Mouse (Mus musculus) hindbrain, embryonic 11.5 days (tissue): ENCODE measurements around the gene Col26a1. TPM values are rescaled to one million over a fixed set of nuclear protein-coding genes. Genes with fewer than 3 reads are reported as not detected.

Experiments used
- ATAC-seq: fragments of 200-750 bp; cut with Nextera tagmentation; 2 replicates; pipeline ENCODE4 v1.8.0; 2017; ENCODE audit warnings: mild to moderate bottlenecking, moderate TSS enrichment, moderate library complexity; ENCODE audit not compliant: low FRiP score
- DNase-seq: peaks from one replicate; pipeline ENCODE4 v3.0.0-alpha.2; 2015; ENCODE audit warnings: low spot score
- H3K27ac ChIP-seq: fragments of 300-500 bp; sonication (generic); 2 replicates; pipeline ENCODE4 v1.5.1; 2014; ENCODE audit warnings: mild to moderate bottlenecking, low read depth, low read length
- H3K27me3 ChIP-seq: fragments of 300-500 bp; sonication (generic); 2 replicates; pipeline ENCODE4 v1.6.1; 2014; ENCODE audit warnings: mild to moderate bottlenecking, low read length, moderate library complexity, mixed read lengths; ENCODE audit not compliant: control insufficient read depth, insufficient read depth
- H3K36me3 ChIP-seq: fragments of 300-500 bp; sonication (generic); 2 replicates; pipeline ENCODE4 v1.6.1; 2014; ENCODE audit warnings: mild to moderate bottlenecking, low read length, moderate library complexity, mixed read lengths; ENCODE audit not compliant: control insufficient read depth, insufficient read depth
- H3K4me1 ChIP-seq: fragments of 300-500 bp; sonication (generic); replicated peaks from 2 replicates; pipeline ENCODE4 v1.6.1; 2014; ENCODE audit warnings: low read length, mixed read lengths; ENCODE audit not compliant: control insufficient read depth, insufficient read depth
- H3K4me2 ChIP-seq: fragments of 300-500 bp; sonication (generic); replicated peaks from 2 replicates; pipeline ENCODE4 v1.6.1; 2014; ENCODE audit warnings: mild to moderate bottlenecking, low read depth, low read length
- H3K4me3 ChIP-seq: fragments of 300-500 bp; sonication (generic); 2 replicates; pipeline ENCODE4 v1.5.1; 2014; ENCODE audit warnings: low read depth, low read length
- H3K9ac ChIP-seq: fragments of 300-500 bp; sonication (generic); 2 replicates; pipeline ENCODE4 v1.6.1; 2014; ENCODE audit warnings: low read depth, low read length
- H3K9me3 ChIP-seq: fragments of 300-500 bp; sonication (generic); 2 replicates; pipeline ENCODE4 v1.6.1; 2016; ENCODE audit warnings: low read length; ENCODE audit not compliant: control insufficient read depth
- WGBS: fragments of 180-500 bp; shearing (Covaris S2); extraction: QIAGEN DNeasy Blood & Tissue Kit; methylation state at CpG from one replicate; pipeline ENCODE4 v1.1.7; 2014; 5-methylcytosine and 5-hydroxymethylcytosine counted together
- polyA plus RNA-seq: library from polyadenylated mRNA; unstranded; fragments of >200 nt; fragmentation: Nextera tagmentation; extraction: Ambion mirVana; gene quantifications from 2 replicates; pipeline ENCODE4 v1.2.1, GENCODE M21; 2014

Col26a1 gene
- polyA plus RNA-seq: 30.9 and 35.9 TPM in 2 replicates

GRCm38 (mm10) chr5:136882788-136883439 is at the start of gene Col26a1:
Gene Col26a1 (minus strand): TSS chr5:136883209.
- Histone ChIP-seq H3K9me3 (no peaks in the 10 kb centered on the region), H3K36me3 (no peaks in the 10 kb centered on the region), H3K4me2 (peak within 1 kb of the TSS; percentile 90), H3K27ac (peak within 1 kb of the TSS; percentile 42; the same call in 1 of the 2 replicates), H3K4me3 (peak within 1 kb of the TSS; percentile 60), H3K4me1 (0 out of 2 replicates have a peak, but pooled peaks cover 3% of the 10 kb centered on the region), H3K27me3 (peaks cover 27% of the 10 kb centered on the region), H3K9ac (peak within 1 kb of the TSS; percentile 71)
- DNase-seq (no peak), ATAC-seq (peak; percentile 30; the same call in 1 of the 2 replicates)
- 2% methylated on average over 43 of the region's 44 CpGs for WGBS

GRCm38 (mm10) chr5:136931896-136932295 is 48.9 kb upstream of the Col26a1 start:
- no peak for DNase-seq
- WGBS: 83% methylated on average over 14 of the region's 14 CpGs
- no peak overlapping the region for H3K9ac ChIP-seq

DNA sequence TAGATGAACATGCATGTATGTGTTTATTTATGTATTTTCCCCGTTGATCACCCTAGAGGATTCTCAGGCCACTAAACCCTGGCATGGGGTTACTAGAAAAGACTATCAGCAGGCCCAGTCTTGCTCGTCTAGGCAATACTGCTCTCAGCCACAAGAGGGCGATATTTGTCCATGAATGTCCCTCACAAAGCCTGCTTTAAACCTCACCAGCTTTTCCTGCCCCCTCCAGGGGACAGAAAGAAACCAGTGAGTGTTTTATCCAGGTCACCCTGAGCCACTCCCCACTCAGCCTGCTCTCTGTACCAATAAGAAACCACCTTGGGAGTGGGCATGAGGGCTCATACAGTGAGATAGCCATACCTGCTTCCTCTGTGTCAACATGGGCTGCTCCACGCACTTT is 46.1 kb upstream of the Col26a1 start:
- H3K36me3 ChIP-seq: no peaks in the 10 kb centered on the region
- H3K27ac ChIP-seq: no peak overlapping the region
- WGBS: 21% methylated on average over 4 of the region's 4 CpGs
- no peak overlapping the region for H3K4me3 ChIP-seq
- no peak overlapping the region for H3K4me2 ChIP-seq
- H3K9ac ChIP-seq: no peak overlapping the region
- ATAC-seq: 0 out of 2 replicates have a peak, but pooled peaks have one; percentile 45
- DNase-seq: peak; percentile 92
- H3K9me3 ChIP-seq: no peaks in the 10 kb centered on the region
- H3K27me3 ChIP-seq: no peaks in the 10 kb centered on the region
- H3K4me1 ChIP-seq: no peaks in the 10 kb centered on the region

More at GRCm38 (mm10) chr5:136931896-136932295, 48.9 kb upstream of the Col26a1 start:
- Histone ChIP-seq H3K36me3 (no peaks in the 10 kb centered on the region), H3K4me3 (no peak overlapping the region), H3K4me2 (no peak overlapping the region), H3K4me1 (no peaks in the 10 kb centered on the region), H3K27ac (no peak overlapping the region), H3K27me3 (no peaks in the 10 kb centered on the region), H3K9me3 (no peaks in the 10 kb centered on the region)
- no peak for ATAC-seq

- ATAC-seq: no peak
- no peaks in the 10 kb centered on the region for H3K4me1 ChIP-seq
- H3K9ac ChIP-seq: no peak overlapping the region
- H3K4me3 ChIP-seq: no peak overlapping the region
- H3K9me3 ChIP-seq: no peaks in the 10 kb centered on the region
- no peak overlapping the region for H3K27ac ChIP-seq
- H3K4me2 ChIP-seq: no peak overlapping the region
- WGBS: 70% methylated on average over 7 of the region's 7 CpGs
- no peaks in the 10 kb centered on the region for H3K36me3 ChIP-seq
- no peak for DNase-seq
- H3K27me3 ChIP-seq: no peaks in the 10 kb centered on the region
These were observed 40.9 kb upstream of the Col26a1 start for GRCm38 (mm10) chr5:136923751-136924478.

- Histone ChIP-seq H3K4me1 (no peaks in the 10 kb centered on the region), H3K27ac (no peak overlapping the region), H3K36me3 (no peaks in the 10 kb centered on the region), H3K27me3 (no peaks in the 10 kb centered on the region), H3K9me3 (no peaks in the 10 kb centered on the region), H3K4me3 (no peak overlapping the region), H3K9ac (no peak overlapping the region), H3K4me2 (no peak overlapping the region)
- no peak for DNase-seq
- ATAC-seq: no peak
- WGBS: 87% methylated on average over 9 of the region's 9 CpGs
These were observed 39.8 kb upstream of the Col26a1 start for GRCm38 (mm10) chr5:136922830-136923229.

DNA sequence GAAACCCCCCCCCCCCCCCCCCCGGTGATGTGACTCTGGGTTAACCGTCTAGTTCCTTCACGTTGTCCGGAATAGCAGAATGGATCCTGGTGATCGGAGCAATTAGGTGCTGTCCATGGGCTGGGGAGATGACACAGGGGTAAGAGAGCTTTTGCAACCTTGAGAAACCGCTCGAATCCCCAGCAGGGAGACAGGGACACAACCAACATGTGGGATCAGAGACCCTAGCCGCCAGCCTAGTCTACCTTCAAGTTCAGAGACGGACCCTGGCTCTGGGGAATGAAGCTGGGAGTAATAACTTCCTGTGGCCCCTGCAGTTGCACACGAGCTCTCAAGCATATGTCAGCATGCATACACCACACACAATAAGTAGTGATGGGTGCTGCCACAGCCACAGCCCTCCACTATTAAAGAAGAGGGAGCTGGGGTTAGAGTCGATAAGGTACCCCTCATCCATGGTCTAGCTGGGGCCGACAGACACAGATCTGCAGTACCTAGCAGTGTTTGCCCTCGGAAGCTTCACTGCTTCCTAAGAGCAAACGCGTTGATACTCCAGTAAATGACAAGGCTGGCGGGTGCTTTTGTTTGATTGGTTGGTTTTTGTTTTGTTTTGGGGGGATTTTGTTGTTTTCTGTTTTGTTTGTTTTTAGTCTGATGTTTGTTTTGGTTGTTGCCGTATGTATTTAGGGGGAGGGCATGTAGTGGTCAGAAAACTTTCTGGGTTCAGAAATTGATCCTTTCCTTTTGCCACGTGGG is 36.7 kb upstream of the Col26a1 start:
- H3K4me3 ChIP-seq: peak overlapping the region; percentile 50
- H3K36me3 ChIP-seq: no peaks in the 10 kb centered on the region
- 29% methylated on average over 17 of the region's 18 CpGs for WGBS
- no peaks in the 10 kb centered on the region for H3K4me1 ChIP-seq
- no peaks in the 10 kb centered on the region for H3K9me3 ChIP-seq
- DNase-seq (peak; percentile 30), ATAC-seq (no peak; the same call in 1 of the 2 replicates)
- H3K9ac ChIP-seq: peak overlapping the region; percentile 56
- peak overlapping the region; percentile 72 for H3K4me2 ChIP-seq
- no peaks in the 10 kb centered on the region for H3K27me3 ChIP-seq
- no peak overlapping the region for H3K27ac ChIP-seq

GRCm38 (mm10) chr5:136918655-136919472 is 35.9 kb upstream of the Col26a1 start:
- DNase-seq: peak; percentile 87
- peak overlapping the region; percentile 50 for H3K4me3 ChIP-seq
- H3K36me3 ChIP-seq: no peaks in the 10 kb centered on the region
- 0 out of 2 replicates have a peak overlapping the region, but pooled peaks have one; percentile 14 for H3K27ac ChIP-seq
- no peaks in the 10 kb centered on the region for H3K27me3 ChIP-seq
- H3K4me1 ChIP-seq: no peaks in the 10 kb centered on the region
- peak overlapping the region; percentile 72 for H3K4me2 ChIP-seq
- H3K9ac ChIP-seq: peak overlapping the region; percentile 56
- no peaks in the 10 kb centered on the region for H3K9me3 ChIP-seq
- ATAC-seq: peak; percentile 89
- 4% methylated on average over 38 of the region's 38 CpGs for WGBS
